Mouse (Mus musculus) heart, adult 2 months (tissue): ENCODE data around the gene Hrh2.

Experiments
- CTCF ChIP-seq: fragments of 200-600 bp; IDR thresholded peaks from 2 replicates; pipeline ENCODE4 v1.8.1; 2022; ENCODE audit warnings: antibody characterized with exemption, mild to moderate bottlenecking, moderate library complexity
- POLR2A ChIP-seq: fragments of 200-500 bp; IDR thresholded peaks from 2 replicates; pipeline ENCODE4 v1.6.1; 2011; ENCODE audit warnings: mild to moderate bottlenecking, low read depth, low read length, control low read depth; ENCODE audit not compliant: insufficient read depth

DNA sequence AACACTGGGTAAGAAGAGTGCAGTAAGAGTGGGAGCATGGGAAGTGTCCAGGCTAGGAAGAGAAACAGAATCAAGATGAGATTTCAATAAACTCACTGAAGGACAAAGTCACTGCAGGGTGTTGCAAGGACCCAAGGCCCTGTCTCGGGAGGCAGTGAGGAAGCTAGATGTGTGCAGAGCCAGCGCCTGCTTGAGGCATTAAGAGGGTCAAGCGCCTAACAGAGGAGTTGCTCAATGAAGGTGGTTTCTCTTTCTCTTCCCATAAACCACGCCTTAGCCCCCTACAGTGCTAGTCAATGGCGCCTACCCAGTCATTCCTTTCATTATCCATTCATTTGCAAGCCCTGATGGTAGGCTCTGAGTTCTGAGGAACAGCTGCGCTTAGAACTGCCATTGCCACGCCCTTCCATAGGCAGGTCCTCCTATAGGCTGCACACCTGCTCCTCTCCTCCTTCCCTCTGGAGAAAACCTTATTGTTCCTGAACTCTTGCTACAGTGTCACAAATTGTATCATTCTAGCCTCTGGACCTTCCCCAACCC lies 23.9 kb downstream of the Hrh2 start:
- TF ChIP-seq POLR2A (no peak), CTCF (no peak)
